Mouse (Mus musculus): Measurements from ENCODE around the gene Dusp16. TPM values are rescaled to one million over a fixed set of nuclear protein-coding genes. Genes with fewer than 3 reads are reported as not detected.
A peak's percentile ranks its signal among the peaks of the same experiment; 100 is the strongest.

The Dusp16 gene
- polyA plus RNA-seq, 1 experiment = 16.9 TPM

- TF ChIP-seq POLR2A (IDR thresholded peaks at IDR 0.05; ENCODE audit: low read depth, low read length) (no peak), CTCF (IDR thresholded peaks at IDR 0.05; ENCODE audit: borderline replicate concordance, insufficient read depth, low read length) (no peak)
Observed at GRCm38 (mm10) chr6:134669179-134669865, 123.1 kb downstream of the Dusp16 start.

DNA sequence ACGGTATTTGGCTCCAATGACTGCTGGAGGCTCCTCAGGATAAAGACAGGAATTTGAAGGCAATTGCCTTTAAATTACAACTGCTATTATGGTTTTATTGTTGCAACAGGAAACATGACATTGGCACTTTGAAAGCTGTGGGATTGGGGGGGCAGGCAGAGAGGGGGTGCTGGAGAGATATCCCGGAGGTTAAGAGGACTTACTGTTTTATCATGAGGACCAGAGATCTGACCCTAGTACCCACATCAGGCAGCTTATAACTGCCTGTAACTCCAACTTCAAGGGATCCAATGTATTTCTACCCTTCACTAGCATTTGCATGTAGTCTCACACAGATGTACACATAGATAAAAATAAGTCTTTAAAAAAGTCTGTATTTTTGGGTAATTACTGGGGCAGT is 123.9 kb downstream of the Dusp16 start:
- no peak for TF ChIP-seq CTCF (IDR thresholded peaks at IDR 0.05; ENCODE audit: borderline replicate concordance, insufficient read depth, low read length)
- TF ChIP-seq POLR2A (IDR thresholded peaks at IDR 0.05; ENCODE audit: low read depth, low read length) = no peak
- Histone ChIP-seq H3K27ac (ENCODE audit: insufficient read depth, low read length) (peak overlapping the region; percentile 78), H3K4me1 (ENCODE audit: control insufficient read depth, insufficient read depth, low read length) (peaks cover 16% of the 10 kb centered on the region), H3K4me3 (ENCODE audit: insufficient read depth, low read length) (no peak overlapping the region)

More at GRCm38 (mm10) chr6:134669179-134669865, 123.1 kb downstream of the Dusp16 start:
- H3K4me3 ChIP-seq (ENCODE audit: insufficient read depth, low read length) = no peak overlapping the region
- H3K4me1 ChIP-seq (ENCODE audit: control insufficient read depth, insufficient read depth, low read length) = peaks cover 16% of the 10 kb centered on the region
- peak overlapping the region; percentile 78 for H3K27ac ChIP-seq (ENCODE audit: insufficient read depth, low read length)

- H3K4me3 ChIP-seq (ENCODE audit: insufficient read depth, low read length) = no peak overlapping the region
- no peak for TF ChIP-seq CTCF (IDR thresholded peaks at IDR 0.05; ENCODE audit: borderline replicate concordance, insufficient read depth, low read length)
- no peak for TF ChIP-seq POLR2A (IDR thresholded peaks at IDR 0.05; ENCODE audit: low read depth, low read length)
- H3K4me1 ChIP-seq (ENCODE audit: control insufficient read depth, insufficient read depth, low read length) = peaks cover 6% of the 10 kb centered on the region
- no peak overlapping the region for H3K27ac ChIP-seq (ENCODE audit: insufficient read depth, low read length)
Observed at GRCm38 (mm10) chr6:134665817-134666216, 126.6 kb downstream of the Dusp16 start.

Other genes with a start within 250 kb of the Dusp16 start
- 58.4 and 88.3 TPM in 2 replicates for gene Lrp6, start 225.7 kb downstream of the Dusp16 start, polyA plus RNA-seq (2011; ENCODE audit: insufficient read length, low read depth, missing spikeins)
- 2.8 and 3.2 TPM in 2 replicates for gene Mansc1, start 160.1 kb downstream of the Dusp16 start, polyA plus RNA-seq (2011; ENCODE audit: insufficient read length, low read depth, missing spikeins)
- gene Borcs5, start 153.1 kb downstream of the Dusp16 start, polyA plus RNA-seq (2011; ENCODE audit: insufficient read length, low read depth, missing spikeins) = 6.1 and 7.1 TPM in 2 replicates
- 4.9 and 5.3 TPM in 2 replicates for gene Crebl2, start 37.5 kb upstream of the Dusp16 start, polyA plus RNA-seq (2011; ENCODE audit: insufficient read length, low read depth, missing spikeins)
- 3.2 and 6.6 TPM in 2 replicates for gene Gpr19, start 106.0 kb upstream of the Dusp16 start, polyA plus RNA-seq (2011; ENCODE audit: insufficient read length, low read depth, missing spikeins)
- 34.1 and 59.8 TPM in 2 replicates for gene Cdkn1b, start 127.8 kb upstream of the Dusp16 start, polyA plus RNA-seq (2011; ENCODE audit: insufficient read length, low read depth, missing spikeins)
- gene Apold1, start 189.1 kb upstream of the Dusp16 start, polyA plus RNA-seq (2011; ENCODE audit: insufficient read length, low read depth, missing spikeins) = 0.32 and 0.47 TPM in 2 replicates
- gene Ddx47, start 219.0 kb upstream of the Dusp16 start, polyA plus RNA-seq (2011; ENCODE audit: insufficient read length, low read depth, missing spikeins) = 101 and 121 TPM in 2 replicates

Data from embryonic fibroblast, embryonic 13.5 days (primary cell).